Mouse (Mus musculus): ENCODE results near the gene Acer3. TPM values are rescaled to one million over a fixed set of nuclear protein-coding genes. Genes with fewer than 3 reads are reported as not detected.

Acer3 gene
- polyA plus RNA-seq, 1 experiment from 2014 or later, result 25.7 TPM

DNA sequence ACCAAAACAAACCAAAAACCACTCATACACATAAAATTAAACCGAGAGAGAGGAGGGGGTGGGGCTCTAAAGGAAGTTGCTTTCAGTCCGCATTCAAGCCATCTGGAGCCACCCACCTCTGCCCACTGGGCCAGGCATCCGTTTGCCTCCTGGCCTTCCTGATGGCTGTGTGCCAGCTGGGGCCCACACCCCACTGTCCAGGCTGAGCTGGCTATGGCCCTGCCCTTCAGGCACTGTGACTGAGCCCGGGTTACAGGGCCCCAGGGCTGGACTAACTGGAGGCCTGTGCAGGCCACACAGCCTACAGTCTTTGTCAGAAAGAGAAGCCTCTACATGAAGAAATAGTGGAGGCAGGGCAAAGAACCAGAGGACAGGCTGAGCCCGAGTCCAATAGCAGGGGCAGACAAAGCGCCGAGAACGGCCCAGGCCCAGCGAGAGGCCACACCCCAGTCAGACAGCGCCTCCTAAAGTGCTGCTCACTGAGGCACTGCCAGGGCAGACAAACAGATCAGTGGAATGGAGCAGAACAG lies 155.9 kb downstream of the Acer3 start:
- 58% methylated on average over 10 of the region's 10 CpGs for WGBS
- Histone ChIP-seq H3K9me3 (no peaks in the 10 kb centered on the region), H3K4me1 (peaks cover 44% of the 10 kb centered on the region), H3K27me3 (ENCODE audit: insufficient read depth, poor library complexity, severe bottlenecking) (no peaks in the 10 kb centered on the region), H3K27ac (peak overlapping the region; percentile 83), H3K4me3 (no peak overlapping the region), H3K36me3 (no peaks in the 10 kb centered on the region)
- DNase-seq (ENCODE audit: low spot score), result peak; percentile 74

GRCm38 (mm10) chr7:98164382-98164998 lies 156.5 kb downstream of the Acer3 start:
- no peaks in the 10 kb centered on the region for H3K36me3 ChIP-seq
- H3K27ac ChIP-seq, result peak overlapping the region; percentile 83
- H3K4me1 ChIP-seq, result peaks cover 50% of the 10 kb centered on the region
- no peak overlapping the region for H3K4me3 ChIP-seq
- H3K27me3 ChIP-seq (ENCODE audit: insufficient read depth, poor library complexity, severe bottlenecking), result no peaks in the 10 kb centered on the region
- 79% methylated on average over 9 of the region's 9 CpGs for WGBS
- no peaks in the 10 kb centered on the region for H3K9me3 ChIP-seq
- peak; percentile 70 for DNase-seq (ENCODE audit: low spot score)

- no peak for DNase-seq (ENCODE audit: low spot score)
- no peak overlapping the region for H3K4me3 ChIP-seq
- H3K27me3 ChIP-seq (ENCODE audit: insufficient read depth, poor library complexity, severe bottlenecking), result no peaks in the 10 kb centered on the region
- 42% methylated on average over 3 of the region's 3 CpGs for WGBS
- no peaks in the 10 kb centered on the region for H3K36me3 ChIP-seq
- no peaks in the 10 kb centered on the region for H3K9me3 ChIP-seq
- peaks cover 58% of the 10 kb centered on the region for H3K4me1 ChIP-seq
- H3K27ac ChIP-seq, result no peak overlapping the region
These were observed 157.3 kb downstream of the Acer3 start for GRCm38 (mm10) chr7:98163700-98164099.

- Histone ChIP-seq H3K36me3 (no peaks in the 10 kb centered on the region), H3K4me1 (peaks cover 69% of the 10 kb centered on the region), H3K4me3 (no peak overlapping the region), H3K9me3 (no peaks in the 10 kb centered on the region), H3K27me3 (ENCODE audit: insufficient read depth, poor library complexity, severe bottlenecking) (no peaks in the 10 kb centered on the region), H3K27ac (peak overlapping the region; percentile 80; the same call in 1 of the 2 replicates)
- WGBS, result 70% methylated on average over 6 of the region's 6 CpGs
- no peak for DNase-seq (ENCODE audit: low spot score)
These were observed 158.8 kb downstream of the Acer3 start for GRCm38 (mm10) chr7:98162239-98162638.

- 0 out of 2 replicates have a peak overlapping the region, but pooled peaks have one; percentile 6 for H3K4me3 ChIP-seq
- no peaks in the 10 kb centered on the region for H3K9me3 ChIP-seq
- peaks cover 85% of the 10 kb centered on the region for H3K4me1 ChIP-seq
- no peaks in the 10 kb centered on the region for H3K27me3 ChIP-seq (ENCODE audit: insufficient read depth, poor library complexity, severe bottlenecking)
- 39% methylated on average over 8 of the region's 8 CpGs for WGBS
- peak overlapping the region; percentile 80 for H3K27ac ChIP-seq
- DNase-seq (ENCODE audit: low spot score), result no peak
- no peaks in the 10 kb centered on the region for H3K36me3 ChIP-seq
These were observed 160.8 kb downstream of the Acer3 start for GRCm38 (mm10) chr7:98160041-98160740.

DNA sequence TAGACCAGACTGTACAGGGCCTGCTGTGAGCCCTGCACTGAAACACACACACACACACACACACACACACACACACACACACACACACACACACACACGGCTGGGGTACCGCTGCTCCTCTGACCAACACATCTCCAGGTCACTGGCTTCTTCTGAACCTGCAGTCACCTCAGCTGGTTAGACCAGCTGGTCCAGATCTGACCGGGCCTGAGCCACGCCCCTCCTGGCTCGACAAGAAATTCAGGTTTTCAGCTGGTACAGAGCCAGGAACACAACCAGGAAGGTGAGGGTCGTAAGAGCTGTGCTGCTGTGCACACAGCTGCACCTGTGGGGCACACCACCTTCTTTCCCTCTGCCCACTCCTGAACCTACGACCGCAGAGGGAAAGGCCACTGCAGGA lies 162.5 kb downstream of the Acer3 start:
- Histone ChIP-seq H3K27me3 (ENCODE audit: insufficient read depth, poor library complexity, severe bottlenecking) (no peaks in the 10 kb centered on the region), H3K27ac (peak overlapping the region; percentile 80; the same call in 1 of the 2 replicates), H3K4me3 (no peak overlapping the region), H3K4me1 (peaks cover 79% of the 10 kb centered on the region), H3K9me3 (no peaks in the 10 kb centered on the region), H3K36me3 (no peaks in the 10 kb centered on the region)
- DNase-seq (ENCODE audit: low spot score), result no peak
- 37% methylated on average over 8 of the region's 8 CpGs for WGBS

GRCm38 (mm10) chr7:98157636-98158332 lies 163.2 kb downstream of the Acer3 start:
- Histone ChIP-seq H3K27me3 (ENCODE audit: insufficient read depth, poor library complexity, severe bottlenecking) (no peaks in the 10 kb centered on the region), H3K4me3 (no peak overlapping the region), H3K27ac (peak overlapping the region; percentile 38; the same call in 1 of the 2 replicates), H3K4me1 (peaks cover 83% of the 10 kb centered on the region), H3K9me3 (no peaks in the 10 kb centered on the region), H3K36me3 (no peaks in the 10 kb centered on the region)
- WGBS, result 46% methylated on average over 5 of the region's 5 CpGs
- no peak for DNase-seq (ENCODE audit: low spot score)

Other genes starting within 250 kb of the Acer3 start
- 16.4 and 17.3 TPM in 2 replicates for gene Myo7a, start 201.7 kb downstream of the Acer3 start, polyA plus RNA-seq (2016; fragmentation: Nextera tagmentation; extraction: Ambion mirVana)
- 0.33 TPM in 2 replicates for gene Omp, start 175.7 kb downstream of the Acer3 start, polyA plus RNA-seq (2016; fragmentation: Nextera tagmentation; extraction: Ambion mirVana)
- gene Capn5, start 142.9 kb downstream of the Acer3 start, polyA plus RNA-seq (2016; fragmentation: Nextera tagmentation; extraction: Ambion mirVana), result 9.4 and 11.0 TPM in 2 replicates
- gene B3gnt6, start 121.7 kb downstream of the Acer3 start, polyA plus RNA-seq (2016; fragmentation: Nextera tagmentation; extraction: Ambion mirVana), result 0.06 TPM in 1 of 2 replicates, not detected in the other
- gene Tsku, start 40.1 kb upstream of the Acer3 start, polyA plus RNA-seq (2016; fragmentation: Nextera tagmentation; extraction: Ambion mirVana), result 5.6 and 5.7 TPM in 2 replicates
- not detected in 2 replicates for gene Gucy2d, start 119.2 kb upstream of the Acer3 start, polyA plus RNA-seq (2016; fragmentation: Nextera tagmentation; extraction: Ambion mirVana)
- gene Lrrc32, start 168.1 kb upstream of the Acer3 start, polyA plus RNA-seq (2016; fragmentation: Nextera tagmentation; extraction: Ambion mirVana), result 4.8 and 7.3 TPM in 2 replicates

Measured in heart, embryonic 10.5 days (tissue).